Mouse (Mus musculus): ENCODE data around the gene Csdc2. TPM values are rescaled to one million over a fixed set of nuclear protein-coding genes. Genes with fewer than 3 reads are reported as not detected.
A peak's percentile ranks its signal among the peaks of the same experiment; 100 is the strongest.

Gene Csdc2
- polyA plus RNA-seq, 1 experiment from 2014 or later, result 0.59 TPM

- H3K9me3 ChIP-seq (ENCODE audit: low read length), result no peaks in the 10 kb centered on the region
- WGBS (ENCODE audit: insufficient replicate concordance), result 34% methylated on average over 2 of the region's 2 CpGs
- peaks cover 6% of the 10 kb centered on the region; the same call in 1 of the 2 replicates for H3K4me1 ChIP-seq (ENCODE audit: insufficient read depth)
- ATAC-seq (no peak), DNase-seq (peak; percentile 57)
- H3K36me3 ChIP-seq (replicated peaks; ENCODE audit: insufficient read depth, low read length), result no peaks in the 10 kb centered on the region
- TF ChIP-seq CTCF (IDR thresholded peaks at IDR 0.05; ENCODE audit: low read depth) (peak; percentile 75), EP300 (IDR thresholded peaks at IDR 0.05; ENCODE audit: low read depth) (no peak)
- peaks cover 9% of the 10 kb centered on the region for H3K27me3 ChIP-seq (ENCODE audit: insufficient read depth, low read length)
- H3K4me3 ChIP-seq (ENCODE audit: low read depth, low read length), result no peak overlapping the region
- H3K27ac ChIP-seq (ENCODE audit: low read depth), result no peak overlapping the region
- no peak overlapping the region for H3K4me2 ChIP-seq (ENCODE audit: low read depth, low read length)
- H3K9ac ChIP-seq (replicated peaks), result no peak overlapping the region
Measured at GRCm38 (mm10) chr15:81938246-81938645, 1.7 kb downstream of the Csdc2 start.

DNA sequence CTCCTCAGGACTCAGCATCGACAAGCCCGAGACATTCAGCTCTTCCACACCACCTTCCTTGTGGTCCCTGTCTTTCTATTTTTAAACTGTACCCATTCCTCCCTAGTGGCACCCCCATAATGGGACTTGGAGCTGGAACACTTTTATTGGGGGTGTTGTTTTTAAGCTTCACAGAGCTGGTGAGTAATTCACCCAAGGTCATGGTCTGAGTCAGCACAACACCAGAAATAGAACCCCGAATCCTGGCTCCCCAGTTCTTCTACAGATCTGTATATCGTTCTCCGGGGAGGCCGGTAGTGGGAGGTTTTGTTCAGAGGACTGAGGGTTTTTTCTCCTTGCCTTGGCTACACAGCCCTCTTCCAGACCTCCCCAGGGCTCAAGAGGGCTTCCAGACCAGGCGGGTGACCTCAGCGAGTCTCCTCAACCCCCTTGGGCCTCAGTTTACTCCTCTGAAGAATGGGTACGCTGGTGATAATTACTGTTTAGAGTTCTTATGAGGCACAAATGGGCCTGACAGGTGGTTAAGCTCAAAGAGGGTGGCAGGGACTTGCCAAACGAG, 2.7 kb downstream of the Csdc2 start:
- WGBS (ENCODE audit: insufficient replicate concordance), result 84% methylated on average over 10 of the region's 10 CpGs
- ATAC-seq, result no peak
- DNase-seq, result no peak
- peaks cover 9% of the 10 kb centered on the region for H3K27me3 ChIP-seq (ENCODE audit: insufficient read depth, low read length)
- no peak for TF ChIP-seq EP300 (IDR thresholded peaks at IDR 0.05; ENCODE audit: low read depth)
- TF ChIP-seq CTCF (IDR thresholded peaks at IDR 0.05; ENCODE audit: low read depth), result no peak
- no peaks in the 10 kb centered on the region for H3K9me3 ChIP-seq (ENCODE audit: low read length)
- H3K4me3 ChIP-seq (ENCODE audit: low read depth, low read length), result no peak overlapping the region
- H3K9ac ChIP-seq (replicated peaks), result no peak overlapping the region
- H3K4me2 ChIP-seq (ENCODE audit: low read depth, low read length), result no peak overlapping the region
- H3K4me1 ChIP-seq (ENCODE audit: insufficient read depth), result peaks cover 3% of the 10 kb centered on the region; the same call in 1 of the 2 replicates
- no peak overlapping the region for H3K27ac ChIP-seq (ENCODE audit: low read depth)
- H3K36me3 ChIP-seq (replicated peaks; ENCODE audit: insufficient read depth, low read length), result no peaks in the 10 kb centered on the region

DNA sequence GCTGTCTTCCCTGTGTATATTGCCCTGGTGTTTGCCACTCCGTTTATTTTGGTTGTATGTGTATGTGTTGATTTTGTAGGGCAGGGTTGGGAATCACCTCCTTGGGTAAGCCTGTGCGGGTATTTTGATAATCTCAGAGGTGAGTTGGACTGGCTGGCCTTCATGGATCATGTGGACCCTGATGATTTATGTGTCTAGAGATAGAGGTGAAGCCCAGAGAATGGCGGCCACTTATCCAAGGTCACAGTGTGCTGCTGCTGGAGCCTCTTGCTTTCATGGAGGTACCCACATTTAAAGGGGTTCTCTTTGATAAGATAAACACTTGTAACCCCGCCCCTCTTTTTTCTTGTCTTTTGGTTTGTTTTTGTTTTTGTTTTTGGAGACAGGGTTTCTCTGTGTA, 3.2 kb downstream of the Csdc2 start:
- no peak for ATAC-seq

DNA sequence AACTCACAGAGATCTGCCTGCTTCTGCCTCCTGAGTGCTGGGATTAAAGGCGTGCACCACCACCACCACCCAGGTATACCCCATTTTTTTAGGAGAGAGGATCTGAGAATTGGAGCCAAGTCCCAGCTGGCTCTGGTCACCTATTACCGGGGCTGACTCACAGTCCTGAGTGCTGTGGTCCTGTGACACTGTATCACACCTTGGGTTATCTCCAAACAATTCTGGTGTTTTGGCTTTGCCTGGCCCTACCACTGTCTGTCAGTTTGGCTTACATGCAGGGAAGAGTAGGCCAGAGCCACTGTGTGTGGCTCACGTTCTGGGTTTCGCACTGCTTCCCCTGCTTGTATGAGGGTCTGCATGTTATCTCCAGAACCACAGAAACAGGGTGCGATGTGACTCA, 3.7 kb downstream of the Csdc2 start:
- H3K9me3 ChIP-seq (ENCODE audit: low read length), result no peaks in the 10 kb centered on the region
- peaks cover 9% of the 10 kb centered on the region for H3K27me3 ChIP-seq (ENCODE audit: insufficient read depth, low read length)
- no peak overlapping the region for H3K9ac ChIP-seq (replicated peaks)
- no peak overlapping the region for H3K27ac ChIP-seq (ENCODE audit: low read depth)
- no peak overlapping the region for H3K4me2 ChIP-seq (ENCODE audit: low read depth, low read length)
- H3K4me3 ChIP-seq (ENCODE audit: low read depth, low read length), result no peak overlapping the region
- DNase-seq (no peak), ATAC-seq (no peak)
- WGBS (ENCODE audit: insufficient replicate concordance), result 82% methylated on average over 5 of the region's 5 CpGs
- TF ChIP-seq EP300 (IDR thresholded peaks at IDR 0.05; ENCODE audit: low read depth) (no peak), CTCF (IDR thresholded peaks at IDR 0.05; ENCODE audit: low read depth) (no peak)
- H3K36me3 ChIP-seq (replicated peaks; ENCODE audit: insufficient read depth, low read length), result no peaks in the 10 kb centered on the region
- H3K4me1 ChIP-seq (ENCODE audit: insufficient read depth), result peaks cover 3% of the 10 kb centered on the region; the same call in 1 of the 2 replicates

More for the DNA sequence above, 3.2 kb downstream of the Csdc2 start:
- Histone ChIP-seq H3K4me3 (ENCODE audit: low read depth, low read length) (no peak overlapping the region), H3K27me3 (ENCODE audit: insufficient read depth, low read length) (peaks cover 9% of the 10 kb centered on the region), H3K36me3 (replicated peaks; ENCODE audit: insufficient read depth, low read length) (no peaks in the 10 kb centered on the region), H3K4me2 (ENCODE audit: low read depth, low read length) (no peak overlapping the region), H3K9me3 (ENCODE audit: low read length) (no peaks in the 10 kb centered on the region), H3K4me1 (ENCODE audit: insufficient read depth) (peaks cover 3% of the 10 kb centered on the region; the same call in 1 of the 2 replicates), H3K27ac (ENCODE audit: low read depth) (no peak overlapping the region), H3K9ac (replicated peaks) (no peak overlapping the region)
- 60% methylated on average over 4 of the region's 4 CpGs for WGBS (ENCODE audit: insufficient replicate concordance)
- DNase-seq, result no peak
- TF ChIP-seq EP300 (IDR thresholded peaks at IDR 0.05; ENCODE audit: low read depth) (no peak), CTCF (IDR thresholded peaks at IDR 0.05; ENCODE audit: low read depth) (no peak)

DNA sequence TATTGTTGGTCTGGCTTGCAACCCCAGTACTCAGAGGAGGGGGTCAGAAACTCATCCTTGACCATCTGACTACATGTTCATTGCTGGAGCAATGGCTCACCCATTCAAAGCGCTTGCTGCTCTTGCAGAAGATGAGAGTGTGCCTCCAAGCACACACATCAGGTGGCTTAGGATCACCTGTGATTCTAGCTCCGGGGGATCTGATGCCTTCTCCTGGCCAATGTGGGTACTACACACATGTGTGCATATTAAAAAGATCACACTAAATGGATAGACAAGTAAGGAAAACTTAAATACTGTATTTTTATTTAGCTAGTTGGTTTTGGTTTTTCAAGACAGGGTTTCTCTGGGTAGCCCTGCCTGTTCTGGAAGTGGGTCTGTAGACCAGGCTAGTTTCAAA, 4.5 kb downstream of the Csdc2 start:
- ATAC-seq (no peak), DNase-seq (no peak)
- Histone ChIP-seq H3K4me2 (ENCODE audit: low read depth, low read length) (no peak overlapping the region), H3K9ac (replicated peaks) (no peak overlapping the region), H3K9me3 (ENCODE audit: low read length) (no peaks in the 10 kb centered on the region), H3K27ac (ENCODE audit: low read depth) (no peak overlapping the region), H3K27me3 (ENCODE audit: insufficient read depth, low read length) (peaks cover 9% of the 10 kb centered on the region), H3K36me3 (replicated peaks; ENCODE audit: insufficient read depth, low read length) (no peaks in the 10 kb centered on the region), H3K4me1 (ENCODE audit: insufficient read depth) (peaks cover 3% of the 10 kb centered on the region; the same call in 1 of the 2 replicates), H3K4me3 (ENCODE audit: low read depth, low read length) (no peak overlapping the region)
- TF ChIP-seq CTCF (IDR thresholded peaks at IDR 0.05; ENCODE audit: low read depth), result peak; percentile 42
- TF ChIP-seq EP300 (IDR thresholded peaks at IDR 0.05; ENCODE audit: low read depth), result no peak
- WGBS (ENCODE audit: insufficient replicate concordance), result 82% methylated on average over 2 of the region's 2 CpGs

DNA sequence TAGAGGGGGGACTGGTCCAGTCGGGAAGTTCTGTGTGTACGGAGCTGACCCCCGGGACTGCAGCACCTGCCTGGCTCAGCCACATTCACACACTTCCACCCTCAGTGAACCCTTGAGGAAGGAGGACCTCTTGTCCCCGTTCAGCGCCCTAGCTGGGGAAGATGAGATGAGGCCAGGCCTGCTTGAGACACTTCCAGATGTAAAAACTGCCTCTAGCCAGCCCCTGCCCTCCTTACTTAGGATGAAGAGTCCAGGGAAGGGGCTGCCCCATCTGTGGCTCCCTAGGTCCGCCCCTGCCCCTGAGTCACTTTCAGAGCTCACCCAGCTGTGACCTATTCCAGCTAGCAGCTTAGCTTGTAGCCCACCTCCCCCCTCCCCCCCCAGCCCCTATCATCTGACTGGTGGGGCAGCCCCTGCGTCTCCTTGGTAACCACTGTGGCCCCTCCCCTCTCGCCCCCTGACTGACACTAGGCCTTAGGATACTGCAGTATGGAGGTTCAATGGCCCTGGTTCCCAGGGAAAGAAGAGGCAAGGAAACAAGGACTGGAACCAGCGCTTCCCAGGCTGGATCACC, 6.7 kb downstream of the Csdc2 start:
- TF ChIP-seq EP300 (IDR thresholded peaks at IDR 0.05; ENCODE audit: low read depth) (no peak), CTCF (IDR thresholded peaks at IDR 0.05; ENCODE audit: low read depth) (no peak)
- no peak overlapping the region for H3K4me2 ChIP-seq (ENCODE audit: low read depth, low read length)
- H3K4me1 ChIP-seq (ENCODE audit: insufficient read depth), result no peaks in the 10 kb centered on the region
- 43% methylated on average over 9 of the region's 9 CpGs for WGBS (ENCODE audit: insufficient replicate concordance)
- H3K4me3 ChIP-seq (ENCODE audit: low read depth, low read length), result no peak overlapping the region
- no peaks in the 10 kb centered on the region for H3K9me3 ChIP-seq (ENCODE audit: low read length)
- H3K27me3 ChIP-seq (ENCODE audit: insufficient read depth, low read length), result no peaks in the 10 kb centered on the region
- H3K27ac ChIP-seq (ENCODE audit: low read depth), result no peak overlapping the region
- no peak overlapping the region for H3K9ac ChIP-seq (replicated peaks)
- DNase-seq, result no peak
- no peaks in the 10 kb centered on the region for H3K36me3 ChIP-seq (replicated peaks; ENCODE audit: insufficient read depth, low read length)
- ATAC-seq, result no peak
